Mouse (Mus musculus) layer of hippocampus, adult 6 months (tissue): ENCODE data around the gene Mrpl9. TPM values are rescaled to one million over a fixed set of nuclear protein-coding genes. Genes with fewer than 3 reads are reported as not detected.

ENCODE experiments used
- long read RNA-seq, 2 experiments: library from polyadenylated mRNA; unstranded; transcript quantifications; one replicate each; pipeline ENCODE4 v2.0.0; 2019 to 2020
- polyA plus RNA-seq: library from polyadenylated mRNA; unstranded; fragments of <200 nt; fragmentation: Nextera tagmentation; gene quantifications from 2 replicates; pipeline ENCODE4 v1.2.3, GENCODE M21; 2021

Gene Mrpl9
- 52.0 and 53.6 TPM in 2 replicates for polyA plus RNA-seq
- long read RNA-seq, experiment 1, transcript Mrpl9-201 (7 exons, 1,612 nt), result major isoform, 81 of 93 reads
- long read RNA-seq, experiment 1, partial matches to known transcripts, result 6 of 93 reads
- long read RNA-seq, experiment 1, other reads (novel, unspliced or antisense), result 6 of 93 reads
- long read RNA-seq, experiment 2, transcript Mrpl9-201 (7 exons, 1,612 nt), result major isoform, 163 of 175 reads
- long read RNA-seq, experiment 2, partial matches to known transcripts, result 3 of 175 reads
- long read RNA-seq, experiment 2, other reads (novel, unspliced or antisense), result 9 of 175 reads

GRCm38 (mm10) chr3:94442951-94443596 is at the start of gene Mrpl9:
Gene Mrpl9 (plus strand): TSS chr3:94443318.

DNA sequence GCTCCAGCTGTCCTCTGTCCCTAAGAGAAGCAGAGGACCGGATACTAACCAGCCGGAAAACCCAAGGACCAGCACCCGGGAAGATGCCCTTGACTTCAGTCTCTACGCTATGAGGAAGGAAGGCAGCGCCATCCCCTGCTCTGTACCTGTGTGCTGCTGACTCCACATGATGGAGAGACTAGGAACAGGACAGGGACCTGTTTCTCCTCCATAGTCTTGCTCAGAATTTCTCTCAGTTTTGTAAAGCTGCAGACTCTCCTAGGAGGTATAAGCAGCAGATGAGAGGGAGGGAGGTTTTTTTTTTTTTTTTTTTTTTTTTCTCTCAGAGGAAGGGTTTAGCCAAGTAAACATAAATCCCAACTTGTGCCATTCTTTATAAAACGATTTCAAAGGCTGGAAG is 44.9 kb upstream of the Mrpl9 start, which contains the start of gene Lingo4:
Gene Lingo4 (plus strand): TSS at position 301 of the 400 bp plus-strand sequence.

DNA sequence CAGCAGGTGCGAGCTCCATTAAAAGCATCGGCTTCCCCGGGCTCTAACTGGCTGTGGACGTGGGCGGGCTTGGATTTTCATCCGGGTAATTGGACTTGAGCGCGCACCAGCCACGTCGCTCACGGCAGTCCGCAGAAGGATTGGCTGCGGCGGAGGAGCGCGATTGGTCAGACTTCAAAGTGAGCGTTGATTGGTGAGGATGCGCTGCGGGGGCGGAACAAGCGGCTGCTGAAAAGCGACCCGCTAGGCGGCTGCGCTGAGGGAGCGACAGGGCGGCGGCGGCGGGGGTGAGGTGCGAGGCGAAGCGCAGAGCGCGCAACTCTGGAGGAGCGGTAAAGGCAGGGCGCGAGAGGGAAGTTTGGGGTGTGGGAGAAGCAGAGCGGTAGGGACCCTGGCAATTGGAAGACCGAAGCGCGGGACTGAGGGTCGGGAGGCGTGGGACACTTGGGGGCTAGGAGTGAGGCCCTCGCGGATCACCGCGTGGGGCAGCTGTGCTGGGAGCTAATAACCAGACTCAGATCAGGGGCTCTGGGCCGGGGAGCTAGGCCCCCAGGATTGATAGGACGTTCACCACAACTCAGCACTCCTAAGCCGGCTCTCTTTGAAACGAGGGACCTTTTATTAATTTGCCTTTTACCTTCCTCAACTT is 30.0 kb upstream of the Mrpl9 start, which contains the start of gene Tdrkh:
Gene Tdrkh (plus strand): TSS at position 243 of the 649 bp plus-strand sequence.

GRCm38 (mm10) chr3:94443597-94443964 is 463 bp downstream of the Mrpl9 start, which contains the start of gene Oaz3:
Gene Oaz3 (minus strand): TSS chr3:94443915.

GRCm38 (mm10) chr3:94477981-94478422 is 34.9 kb downstream of the Mrpl9 start, which contains the start of gene Celf3:
Gene Celf3 (plus strand): TSS chr3:94478295.

DNA sequence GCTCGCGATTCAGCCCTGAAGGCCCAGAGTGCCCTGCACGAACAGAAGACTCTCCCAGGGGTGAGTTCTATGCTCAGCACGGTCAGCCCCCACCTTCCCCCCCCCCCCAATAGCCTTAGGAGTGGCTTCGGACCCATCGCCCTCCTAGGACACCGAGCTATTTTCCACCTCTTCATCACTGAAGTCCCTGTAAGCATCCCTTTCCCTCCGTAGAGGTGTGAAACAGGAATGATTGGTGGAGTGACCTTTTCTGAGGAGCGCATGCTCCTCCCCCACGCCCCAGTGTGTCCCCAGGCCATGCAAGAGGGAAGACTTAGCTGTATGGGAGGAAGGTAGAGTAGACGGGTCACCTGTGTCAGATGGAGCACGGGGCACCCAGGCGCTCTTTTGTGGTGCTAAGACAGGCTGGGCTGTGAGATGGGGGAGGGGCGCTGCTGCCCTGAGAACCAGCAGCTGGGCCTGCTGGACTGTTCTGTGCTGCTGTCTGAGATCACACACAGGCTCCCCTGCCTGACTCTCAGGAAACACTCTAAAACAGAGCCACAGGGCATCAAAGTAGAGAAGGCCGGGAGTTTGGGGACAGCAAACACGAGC is 37.3 kb downstream of the Mrpl9 start, which contains the start of gene Riiad1:
Gene Riiad1 (minus strand): TSS at position 51 of the 594 bp plus-strand sequence.

Other genes with a start within 250 kb of the Mrpl9 start
- gene Gm5286, start 246.6 kb upstream of the Mrpl9 start, polyA plus RNA-seq, result not detected in 2 replicates
- not detected in 2 replicates for gene Gm4778, start 179.3 kb upstream of the Mrpl9 start, polyA plus RNA-seq
- gene Them4, start 133.2 kb upstream of the Mrpl9 start, polyA plus RNA-seq, result 28.1 and 31.6 TPM in 2 replicates
- gene Them5, start 101.2 kb upstream of the Mrpl9 start, polyA plus RNA-seq, result 0.11 and 0.19 TPM in 2 replicates
- 0.10 and 0.18 TPM in 2 replicates for gene C2cd4d, start 80.9 kb upstream of the Mrpl9 start, polyA plus RNA-seq
- gene Rorc, start 70.5 kb upstream of the Mrpl9 start, polyA plus RNA-seq, result 3.0 and 3.4 TPM in 2 replicates
- 0.33 and 0.48 TPM in 2 replicates for gene Lingo4, start 44.8 kb upstream of the Mrpl9 start, polyA plus RNA-seq
- gene Tdrkh, start 30.0 kb upstream of the Mrpl9 start, polyA plus RNA-seq, result 19.0 and 20.4 TPM in 2 replicates
- 0.15 and 0.30 TPM in 2 replicates for gene Oaz3, start 597 bp downstream of the Mrpl9 start, polyA plus RNA-seq
- 39.6 and 54.1 TPM in 2 replicates for gene Celf3, start 35.0 kb downstream of the Mrpl9 start, polyA plus RNA-seq
- gene Riiad1, start 37.0 kb downstream of the Mrpl9 start, polyA plus RNA-seq, result 19.6 and 24.8 TPM in 2 replicates
- 33.7 TPM in 2 replicates for gene Snx27, start 139.4 kb downstream of the Mrpl9 start, polyA plus RNA-seq
- not detected in 2 replicates for gene Gm10972, start 199.8 kb downstream of the Mrpl9 start, polyA plus RNA-seq
- gene Tuft1, start 215.6 kb downstream of the Mrpl9 start, polyA plus RNA-seq, result 0.85 and 2.0 TPM in 2 replicates